Mouse (Mus musculus) thymus, adult 2 months (tissue): ENCODE measurements around the gene Wdr31.

Source experiments
- CTCF ChIP-seq: fragments of 200-500 bp; IDR thresholded peaks from 2 replicates; pipeline ENCODE4 v1.5.1; 2012; ENCODE audit warnings: mild to moderate bottlenecking, control low read depth, low read length, moderate library complexity, borderline replicate concordance; ENCODE audit not compliant: control insufficient read depth, poor library complexity, insufficient read depth; ENCODE audit errors: extremely low read depth
- POLR2A ChIP-seq: fragments of 200-500 bp; IDR thresholded peaks from 2 replicates; pipeline ENCODE4 v1.6.1; 2012; ENCODE audit warnings: mild to moderate bottlenecking, low read length, control low read depth, moderate library complexity; ENCODE audit not compliant: control insufficient read depth, poor library complexity, insufficient read depth; ENCODE audit errors: extremely low read depth

DNA sequence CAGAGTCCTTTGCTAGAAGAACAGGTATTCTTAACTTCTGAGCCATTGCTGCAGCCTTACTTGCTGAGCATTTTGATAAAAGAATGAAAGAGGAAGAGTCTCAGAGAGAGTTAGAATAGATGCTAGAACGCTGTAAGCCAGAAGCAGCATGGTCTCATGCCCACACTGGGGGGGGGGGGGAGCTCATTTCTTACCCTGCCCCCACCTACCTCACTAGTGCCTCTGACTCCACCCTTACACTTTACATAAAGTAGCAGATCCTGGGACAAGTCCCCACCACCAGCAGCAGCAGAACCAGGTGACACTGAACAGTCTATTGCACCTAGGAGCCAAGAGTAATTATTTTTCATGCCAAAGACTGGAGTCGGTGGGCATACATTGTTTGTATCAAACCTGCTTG lies 4.4 kb upstream of the Wdr31 start:
- TF ChIP-seq CTCF (no peak), POLR2A (no peak)
